Mouse (Mus musculus) left cerebral cortex, adult 8-10 months (tissue): ENCODE results near the gene Kcnk13. TPM values are rescaled to one million over a fixed set of nuclear protein-coding genes. Genes with fewer than 3 reads are reported as not detected.
"Not testable (repeated sequence)": the region's sequence is repeated elsewhere in the genome, so short reads cannot be mapped to it uniquely, and the experiment has no call there.

Experiments used
- DNase-seq, 2 experiments: peaks; one replicate each; pipeline ENCODE4 v3.0.0; 2022; ENCODE audit warnings: low spot score in 2 of 2
- total RNA-seq, 4 experiments: library from RNA; stranded (reverse); gene quantifications; 2 replicates each; pipeline ENCODE4 v1.2.4; 2022

Gene Kcnk13
- total RNA-seq, 4 experiments from 2014 or later: 9.1 to 10.2 (median 9.7) TPM

GRCm38 (mm10) chr12:99965203-99966115 lies 1.2 kb downstream of the Kcnk13 start:
- no peak for DNase-seq

DNA sequence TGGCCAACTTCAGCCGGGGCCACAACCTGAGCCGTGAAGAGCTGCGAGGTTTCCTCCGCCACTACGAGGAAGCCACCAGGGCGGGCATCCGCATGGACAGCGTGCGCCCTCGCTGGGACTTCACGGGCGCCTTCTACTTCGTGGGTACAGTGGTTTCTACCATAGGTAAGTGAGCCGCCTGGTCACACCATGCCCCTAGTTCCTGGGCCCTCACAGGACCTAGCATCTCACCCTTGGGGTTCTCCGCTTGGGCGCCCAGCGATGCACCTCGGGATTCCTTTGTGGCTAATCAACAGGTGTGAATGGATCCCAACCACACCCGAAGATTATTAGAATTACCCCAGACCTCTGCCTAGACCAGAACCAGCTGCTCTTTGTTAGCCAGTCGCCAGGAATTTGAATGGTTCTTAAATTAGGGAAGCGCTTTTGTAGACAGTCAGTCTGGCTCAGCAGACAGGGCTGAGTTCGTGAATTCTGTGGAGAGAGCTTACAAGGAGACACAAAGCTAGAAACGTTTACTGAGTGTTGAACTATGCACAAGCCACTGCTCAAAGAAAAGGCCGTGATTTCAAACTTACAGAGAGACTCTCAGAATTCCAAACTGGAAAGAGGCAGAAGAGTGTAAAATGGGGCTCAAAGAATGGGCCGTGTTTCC lies 1.9 kb downstream of the Kcnk13 start:
- DNase-seq: no peak

DNA sequence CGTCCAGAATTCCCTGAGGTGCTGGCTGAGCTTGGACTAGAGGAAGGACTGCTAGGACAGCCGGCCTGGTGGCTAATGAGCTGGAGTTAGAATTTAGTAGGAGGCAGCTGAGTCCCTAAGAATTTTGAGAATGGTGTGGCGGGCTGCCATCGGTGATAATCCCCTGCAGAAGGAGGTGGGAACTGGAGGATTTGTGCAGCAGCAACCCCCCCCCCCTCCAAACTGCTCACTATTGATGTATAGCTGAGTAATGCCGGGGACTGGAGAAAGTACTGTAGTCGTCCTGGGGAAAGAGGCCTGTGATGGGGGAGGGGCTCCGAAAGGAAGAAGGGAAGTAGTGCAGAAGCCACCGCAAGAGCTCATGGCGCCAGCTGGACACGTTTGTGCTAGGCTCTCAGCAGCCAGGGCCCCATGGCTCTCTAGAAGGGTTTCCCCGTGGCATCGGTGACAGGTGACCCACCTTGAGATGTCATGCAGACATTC lies 2.6 kb downstream of the Kcnk13 start:
- no peak for DNase-seq

GRCm38 (mm10) chr12:99969906-99970305 lies 5.6 kb downstream of the Kcnk13 start:
- no peak for DNase-seq

DNA sequence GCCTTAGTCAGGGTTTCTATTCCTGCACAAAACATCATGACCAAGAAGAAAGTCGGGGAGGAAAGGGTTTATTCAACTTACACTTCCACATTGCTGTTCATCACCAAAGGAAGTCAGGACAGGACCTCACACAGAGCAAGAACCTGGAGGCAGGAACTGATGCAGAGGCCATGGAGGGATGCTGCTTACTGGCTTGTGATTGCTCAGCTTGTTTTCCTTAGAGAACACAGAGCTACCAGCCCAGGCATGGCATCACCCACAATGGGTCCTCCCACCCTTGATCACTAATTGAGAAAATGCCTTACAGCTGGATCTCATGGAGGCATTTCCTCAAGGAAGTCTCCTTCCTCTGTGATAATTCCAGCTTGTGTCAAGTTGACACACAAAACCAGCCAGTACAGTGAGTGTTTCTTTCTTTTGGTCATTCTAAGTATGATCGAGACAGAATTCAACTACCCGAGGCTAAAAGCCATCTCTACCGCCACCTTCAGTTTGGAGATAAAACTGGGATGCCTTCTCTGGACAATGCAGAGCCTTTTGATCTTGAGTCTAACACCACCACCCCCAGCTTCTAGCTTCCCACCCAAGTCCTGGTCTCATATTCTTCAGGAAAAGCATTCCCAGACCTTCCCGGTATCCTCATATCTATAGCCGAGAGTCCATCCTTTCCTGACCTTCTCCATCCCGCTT lies 7.1 kb downstream of the Kcnk13 start:
- DNase-seq: not testable (repeated sequence)

- no peak for DNase-seq
Observed at GRCm38 (mm10) chr12:99972825-99973224, 8.5 kb downstream of the Kcnk13 start.

GRCm38 (mm10) chr12:99973659-99974058 lies 9.4 kb downstream of the Kcnk13 start:
- no peak for DNase-seq

DNA sequence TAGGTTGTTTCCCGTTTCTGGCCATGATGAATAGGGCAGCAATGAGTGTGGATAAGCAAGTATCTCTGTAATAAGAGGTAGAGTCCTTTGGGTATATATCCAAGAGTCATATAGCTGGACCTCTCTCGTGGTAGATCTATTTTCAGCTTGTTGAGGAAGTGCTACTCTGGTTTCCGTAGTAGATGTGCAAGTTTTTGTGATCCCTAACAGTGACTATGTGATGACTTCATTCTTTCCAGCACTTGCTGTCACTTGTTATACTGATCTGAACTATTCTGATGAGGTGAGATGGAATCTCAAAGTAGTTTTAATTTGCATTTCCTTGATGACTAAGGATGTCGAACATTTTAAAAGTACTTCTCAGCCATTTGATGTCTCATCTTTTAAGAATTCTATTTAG lies 15.2 kb downstream of the Kcnk13 start:
- DNase-seq: no peak

DNA sequence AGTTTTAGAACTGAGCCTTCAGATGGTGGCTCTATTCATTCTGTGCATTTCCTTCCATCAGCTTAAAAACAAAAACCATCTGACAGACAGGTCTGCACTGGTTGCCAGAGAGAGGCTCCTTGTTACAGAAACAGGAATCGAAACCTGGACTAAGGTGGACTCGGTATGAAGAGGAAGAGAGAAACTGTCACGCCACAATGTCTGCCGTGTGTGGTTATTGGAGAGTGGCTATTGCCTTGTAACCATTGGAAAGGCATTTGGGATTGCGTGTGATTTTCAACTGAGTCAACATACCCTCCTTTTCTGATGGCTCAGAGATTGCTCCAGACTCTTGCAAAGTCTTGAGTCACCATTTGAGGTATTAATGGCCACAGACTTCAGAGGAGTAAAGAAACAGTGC lies 22.5 kb downstream of the Kcnk13 start:
- DNase-seq: no peak

GRCm38 (mm10) chr12:99988144-99988543 lies 23.8 kb downstream of the Kcnk13 start:
- no peak for DNase-seq

DNA sequence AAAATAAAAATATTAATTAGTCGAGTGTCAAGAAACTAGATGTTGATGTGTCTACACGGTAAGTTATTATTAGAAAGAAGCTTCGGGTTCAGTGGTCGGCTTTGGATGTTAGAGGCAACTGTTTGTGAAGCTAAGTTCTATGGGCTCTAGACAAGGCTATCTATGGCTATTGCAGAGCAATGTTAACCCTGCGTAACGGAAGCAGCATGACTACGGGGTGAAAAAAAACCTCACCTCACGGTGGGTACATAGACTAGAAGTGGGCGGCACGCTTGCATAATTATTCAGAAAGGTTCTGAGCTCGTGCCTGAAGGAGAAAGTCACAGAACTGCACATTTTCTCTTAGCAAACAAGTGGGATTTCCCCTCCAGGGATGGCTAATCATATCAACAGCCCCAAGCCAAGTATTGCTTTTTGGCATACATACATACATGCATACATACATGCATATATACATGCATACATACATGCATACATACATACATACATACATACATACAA lies 28.1 kb downstream of the Kcnk13 start:
- no peak for DNase-seq

DNA sequence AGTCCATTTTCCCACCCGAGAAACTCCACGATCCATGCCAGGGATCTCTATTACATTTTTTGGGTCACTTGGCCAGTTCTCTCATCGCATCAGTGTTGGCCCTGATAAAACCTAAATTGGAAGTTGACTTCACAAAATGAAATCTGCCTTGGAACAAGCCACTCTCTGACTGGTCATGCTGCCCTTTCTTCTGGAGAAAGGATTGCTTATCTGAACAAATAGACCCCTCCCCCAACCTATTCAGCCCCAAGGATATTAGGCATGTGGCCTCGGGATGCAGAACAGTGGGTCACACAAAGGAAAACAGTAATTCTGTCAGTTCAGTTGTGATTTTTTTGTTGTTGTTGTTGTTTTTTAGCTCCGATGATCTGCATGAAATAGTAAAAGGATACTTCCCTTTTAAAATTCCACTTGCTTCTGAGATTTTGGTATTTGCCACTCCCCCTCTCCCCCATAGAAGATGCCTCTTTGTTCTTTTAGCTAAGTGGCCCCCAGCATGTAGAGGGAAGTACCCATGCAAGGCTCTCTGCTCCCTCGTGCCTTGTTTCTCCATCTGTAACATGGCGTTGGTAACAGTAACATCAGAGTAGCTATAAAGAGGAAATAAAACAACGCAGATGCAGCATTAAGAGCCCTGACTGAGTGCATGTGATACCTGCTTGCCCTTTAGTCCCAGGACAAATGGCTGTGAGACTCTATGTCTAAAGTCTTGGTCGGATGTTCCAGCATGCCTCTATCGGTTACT lies 29.0 kb downstream of the Kcnk13 start:
- no peak for DNase-seq

DNA sequence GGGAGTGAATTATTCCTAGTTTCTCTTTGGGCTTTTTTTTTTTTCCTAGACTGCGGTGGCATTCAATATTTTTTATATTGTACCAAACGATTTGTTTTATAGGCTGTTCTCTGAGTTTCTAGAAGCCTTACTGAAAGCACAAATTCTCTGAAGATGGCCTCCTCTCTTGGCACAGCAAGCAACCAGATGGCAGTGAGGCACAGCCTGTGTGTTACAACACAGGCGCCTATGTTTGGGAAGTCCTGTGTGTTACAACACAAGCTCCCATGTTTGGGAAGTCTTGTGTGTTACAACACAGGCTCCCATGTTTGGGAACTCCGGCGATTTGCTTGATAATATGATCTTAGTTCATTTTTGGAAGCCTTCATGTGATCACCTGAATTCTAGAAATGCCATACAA lies 31.7 kb downstream of the Kcnk13 start:
- no peak for DNase-seq

- DNase-seq: no peak
Observed at GRCm38 (mm10) chr12:99999726-100000125, 35.4 kb downstream of the Kcnk13 start.

DNA sequence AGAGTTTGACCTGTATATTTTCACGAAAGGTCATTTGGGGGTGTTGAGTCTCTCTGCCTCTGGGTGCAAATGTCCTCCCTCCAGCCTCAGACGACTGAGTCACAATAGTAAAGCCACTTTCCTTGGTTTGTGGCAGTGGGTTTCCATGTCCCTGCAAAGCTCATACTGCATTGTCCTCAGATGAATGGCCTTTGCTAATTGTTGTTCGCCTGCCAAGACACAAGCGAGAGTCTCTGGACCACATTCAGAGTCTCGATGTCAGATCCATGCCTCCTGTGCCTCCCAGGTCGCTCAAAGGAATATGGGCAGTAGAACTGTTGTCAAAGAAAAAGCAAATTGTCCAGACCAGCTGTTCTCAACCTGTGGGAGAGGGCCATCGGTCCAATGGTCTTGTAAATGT lies 36.1 kb downstream of the Kcnk13 start:
- DNase-seq: no peak

DNA sequence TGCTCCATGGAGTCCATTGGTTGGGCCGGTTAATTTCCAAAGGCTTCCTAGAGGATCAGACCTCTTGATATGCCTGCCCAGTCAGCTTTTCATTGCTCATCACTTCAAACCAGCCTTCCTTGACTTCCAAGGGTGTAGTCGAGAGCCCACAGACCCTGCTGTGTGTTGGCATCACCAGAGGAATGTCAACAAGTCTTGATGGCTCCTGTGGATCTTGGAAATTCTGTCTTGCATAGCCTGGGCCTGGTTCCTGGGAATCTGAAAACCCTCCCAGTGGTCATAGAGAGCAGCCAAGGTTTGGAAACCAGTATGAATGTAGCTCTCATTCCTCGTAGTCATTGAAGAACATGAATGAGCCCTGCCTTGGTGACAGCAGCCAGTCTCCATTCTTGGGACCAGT lies 36.9 kb downstream of the Kcnk13 start:
- DNase-seq: no peak

GRCm38 (mm10) chr12:100001910-100002309 lies 37.6 kb downstream of the Kcnk13 start:
- DNase-seq: no peak

- peak in 1 of 2 experiments; percentile 29 for DNase-seq
Observed at GRCm38 (mm10) chr12:100002914-100003587, 38.8 kb downstream of the Kcnk13 start.

GRCm38 (mm10) chr12:100005285-100005684 lies 41.0 kb downstream of the Kcnk13 start:
- no peak for DNase-seq

GRCm38 (mm10) chr12:100006681-100007080 lies 42.4 kb downstream of the Kcnk13 start:
- no peak for DNase-seq
